Mouse (Mus musculus) erythroid progenitor cell, adult 5-6 weeks (primary cell): ENCODE data around the gene Dnaja3. TPM values are rescaled to one million over a fixed set of nuclear protein-coding genes. Genes with fewer than 3 reads are reported as not detected.
A peak's percentile ranks its signal among the peaks of the same experiment; 100 is the strongest.

ENCODE experiments used
- ATAC-seq: replicated peaks from 2 replicates; pipeline ENCODE4 v1.8.0; 2016; ENCODE audit warnings: moderate number of reproducible peaks, mild to moderate bottlenecking, moderate TSS enrichment, inconsistent platforms; ENCODE audit not compliant: poor library complexity, low FRiP score, severe bottlenecking
- total RNA-seq, 2 experiments: library from RNA; stranded (forward) in 1 of 2; stranded (reverse) in 1 of 2; fragments of 150-400 nt in 1 of 2; fragments of 186-747, 209-891 nt in 1 of 2; gene quantifications; 2 replicates each; pipeline versions ENCODE4 v1.2.3 to v1.2.4; 2015 to 2017; ENCODE audit warnings: low replicate concordance in 2 of 2

Gene Dnaja3
- 10.1 and 12.6 TPM in 2 replicates for total RNA-seq (2015; ENCODE audit: low replicate concordance)
- 10.9 and 14.3 TPM in 2 replicates for total RNA-seq (2017; ENCODE audit: low replicate concordance)

- peak; percentile 88 for ATAC-seq
Measured at GRCm38 (mm10) chr16:4639831-4640237, at the start of gene Dnaja3, which contains the start of gene Vasn. Gene Dnaja3, plus strand, starts transcription at chr16:4639989. Gene Vasn, plus strand, starts transcription at chr16:4639941.

- no peak for ATAC-seq
Measured at GRCm38 (mm10) chr16:4590236-4590635, 49.6 kb upstream of the Dnaja3 start.

GRCm38 (mm10) chr16:4592909-4593875 lies 46.6 kb upstream of the Dnaja3 start:
- ATAC-seq, result no peak

GRCm38 (mm10) chr16:4593971-4594813 lies 45.6 kb upstream of the Dnaja3 start, which contains the start of gene Glis2:
Gene Glis2, plus strand, starts transcription at chr16:4594713.
- no peak for ATAC-seq

- no peak for ATAC-seq
Measured at GRCm38 (mm10) chr16:4594814-4595526, 44.8 kb upstream of the Dnaja3 start.

GRCm38 (mm10) chr16:4595527-4595963 lies 44.2 kb upstream of the Dnaja3 start:
- ATAC-seq, result peak; percentile 23; the same call in 1 of the 2 replicates

GRCm38 (mm10) chr16:4596141-4596728 lies 43.6 kb upstream of the Dnaja3 start:
- no peak for ATAC-seq

- ATAC-seq, result no peak
Measured at GRCm38 (mm10) chr16:4596836-4597235, 43.0 kb upstream of the Dnaja3 start.

GRCm38 (mm10) chr16:4597296-4597695 lies 42.5 kb upstream of the Dnaja3 start:
- ATAC-seq, result no peak

GRCm38 (mm10) chr16:4598041-4598440 lies 41.7 kb upstream of the Dnaja3 start:
- no peak for ATAC-seq

- ATAC-seq, result no peak
Measured at GRCm38 (mm10) chr16:4598891-4599543, 40.8 kb upstream of the Dnaja3 start.

GRCm38 (mm10) chr16:4599616-4600015 lies 40.2 kb upstream of the Dnaja3 start:
- ATAC-seq, result no peak

- no peak for ATAC-seq
Measured at GRCm38 (mm10) chr16:4600701-4601310, 39.0 kb upstream of the Dnaja3 start.

- no peak for ATAC-seq
Measured at GRCm38 (mm10) chr16:4602189-4602588, 37.6 kb upstream of the Dnaja3 start.

GRCm38 (mm10) chr16:4602766-4603452 lies 36.9 kb upstream of the Dnaja3 start:
- ATAC-seq, result no peak

GRCm38 (mm10) chr16:4603453-4603837 lies 36.3 kb upstream of the Dnaja3 start:
- no peak for ATAC-seq

- ATAC-seq, result no peak
Measured at GRCm38 (mm10) chr16:4604293-4604837, 35.4 kb upstream of the Dnaja3 start.
